Mouse (Mus musculus): Measurements from ENCODE around the gene Plekhb1. TPM values are rescaled to one million over a fixed set of nuclear protein-coding genes. Genes with fewer than 3 reads are reported as not detected.

The Plekhb1 gene
- polyA plus RNA-seq (2017; shearing (Covaris generic)): 0.22 TPM

GRCm38 (mm10) chr7:100662231-100662630, at the start of gene Plekhb1:
Gene Plekhb1, minus strand, starts transcription at chr7:100662414.

DNA sequence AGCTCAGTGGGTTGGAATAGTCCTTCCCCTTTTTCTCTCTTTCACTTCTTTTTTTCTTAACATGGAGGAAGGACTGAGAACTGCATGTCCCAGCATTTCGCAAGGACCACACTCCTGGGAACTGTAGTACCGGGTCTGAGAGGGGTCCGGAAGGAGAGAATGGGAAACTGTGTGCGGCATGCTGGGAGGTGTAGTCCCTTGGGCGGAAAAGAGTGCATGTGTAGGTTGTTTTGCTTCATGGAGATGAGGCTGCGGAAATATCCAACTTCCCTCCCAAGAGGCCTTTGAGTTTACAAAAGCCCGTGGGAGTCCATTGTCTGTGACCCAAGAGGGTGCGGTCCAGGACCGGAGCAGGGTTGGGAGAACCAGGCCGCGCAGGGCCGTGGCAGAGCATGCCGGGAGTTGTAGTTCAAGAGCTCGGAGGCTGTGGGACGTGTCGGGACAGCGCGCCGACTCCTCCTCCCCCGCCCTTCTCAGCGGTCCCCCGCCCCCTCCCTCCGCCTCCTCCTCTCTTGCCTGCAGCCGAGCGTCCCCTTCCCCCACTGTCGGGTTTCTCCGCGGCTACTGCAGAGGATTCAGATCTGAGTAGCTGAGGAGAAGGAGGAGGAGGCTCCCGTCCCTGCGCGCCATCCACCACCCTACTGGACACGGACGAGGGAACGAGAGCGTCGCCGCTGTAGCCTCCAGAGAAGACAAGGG, 44.1 kb upstream of the Plekhb1 start, which contains the start of gene Fam168a:
Gene Fam168a (plus strand): TSS at position 493 of the 699 bp plus-strand sequence.

DNA sequence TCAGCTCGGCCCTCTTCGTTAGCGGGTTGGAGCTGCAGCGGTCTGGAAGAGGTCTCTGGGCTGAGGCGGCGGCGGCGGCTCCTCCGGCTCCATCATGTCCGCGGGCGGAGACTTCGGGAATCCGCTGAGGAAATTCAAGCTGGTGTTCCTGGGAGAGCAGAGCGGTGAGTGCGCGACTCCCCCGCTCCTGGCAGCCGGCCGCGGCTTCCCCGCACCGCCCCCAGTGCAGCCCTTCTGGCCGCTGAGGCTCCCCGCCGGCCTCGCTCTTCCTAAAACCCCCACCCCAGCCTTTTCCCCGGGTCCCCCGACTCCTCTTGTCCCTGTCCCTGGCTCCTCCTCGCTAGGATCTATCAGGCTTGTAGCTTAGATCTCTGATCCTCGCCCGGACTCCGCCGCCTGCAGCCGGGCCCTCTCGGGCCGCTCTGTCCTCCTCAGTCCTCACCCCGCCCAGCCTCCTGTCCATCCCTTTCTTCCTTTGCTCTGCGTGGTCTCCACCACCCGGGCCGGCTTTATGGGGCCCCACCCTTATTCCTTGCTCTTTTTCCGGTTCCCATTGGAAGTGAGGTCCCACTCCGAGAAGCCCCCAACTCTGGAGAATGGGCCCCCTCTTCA, 54.0 kb downstream of the Plekhb1 start, which contains the start of gene Mrpl48:
Gene Mrpl48 (minus strand): TSS at position 172 of the 612 bp plus-strand sequence.

GRCm38 (mm10) chr7:100607214-100608129, 54.7 kb downstream of the Plekhb1 start, which contains the start of gene Rab6a:
Gene Rab6a, plus strand, starts transcription at chr7:100607410.

Other genes starting within 250 kb of the Plekhb1 start
- 0.12 TPM for gene Ucp3, start 189.4 kb downstream of the Plekhb1 start, polyA plus RNA-seq (2017; shearing (Covaris generic))
- gene Ucp2, start 169.1 kb downstream of the Plekhb1 start, polyA plus RNA-seq (2017; shearing (Covaris generic)): 1,755 TPM
- 16.0 TPM for gene Dnajb13, start 147.5 kb downstream of the Plekhb1 start, polyA plus RNA-seq (2017; shearing (Covaris generic))
- 19.7 TPM for gene Coa4, start 125.3 kb downstream of the Plekhb1 start, polyA plus RNA-seq (2017; shearing (Covaris generic))
- gene Rab6a, start 55.0 kb downstream of the Plekhb1 start, polyA plus RNA-seq (2017; shearing (Covaris generic)): 55.7 TPM
- gene Mrpl48, start 54.1 kb downstream of the Plekhb1 start, polyA plus RNA-seq (2017; shearing (Covaris generic)): 56.4 TPM
- 17.7 TPM for gene Fam168a, start 44.2 kb upstream of the Plekhb1 start, polyA plus RNA-seq (2017; shearing (Covaris generic))
- gene Relt, start 201.0 kb upstream of the Plekhb1 start, polyA plus RNA-seq (2017; shearing (Covaris generic)): 46.4 TPM

Measured in CD4-positive, CD25-positive, alpha-beta regulatory T cell (primary cell).